Mouse (Mus musculus): ENCODE measurements around the gene 4931406P16Rik. TPM values are rescaled to one million over a fixed set of nuclear protein-coding genes. Genes with fewer than 3 reads are reported as not detected.
A peak's percentile ranks its signal among the peaks of the same experiment; 100 is the strongest.

The 4931406P16Rik gene
- 44.8 and 51.8 TPM in 2 replicates for polyA plus RNA-seq (2015; fragmentation: Nextera tagmentation; extraction: Ambion mirVana)

GRCm38 (mm10) chr7:34313443-34313875 lies at the start of gene 4931406P16Rik:
4931406P16Rik (minus strand) TSS chr7:34313551.
- under 1% methylated on average over 41 of the region's 41 CpGs for WGBS
- ATAC-seq (ENCODE audit: borderline replicate concordance, extremely low read depth, low FRiP score, low TSS enrichment): peak; percentile 93
- peak within 1 kb of the TSS; percentile 97 for H3K9ac ChIP-seq

GRCm38 (mm10) chr7:34355629-34356028 lies 42.3 kb upstream of the 4931406P16Rik start:
- H3K27me3 ChIP-seq: no peaks in the 10 kb centered on the region
- WGBS: 90% methylated on average over 4 of the region's 4 CpGs
- no peak overlapping the region for H3K4me3 ChIP-seq
- H3K36me3 ChIP-seq: peaks cover 59% of the 10 kb centered on the region
- no peak overlapping the region for H3K9ac ChIP-seq
- H3K9me3 ChIP-seq: no peaks in the 10 kb centered on the region
- H3K27ac ChIP-seq: no peak overlapping the region
- ATAC-seq (ENCODE audit: borderline replicate concordance, extremely low read depth, low FRiP score, low TSS enrichment): no peak
- no peaks in the 10 kb centered on the region for H3K4me1 ChIP-seq
- no peak overlapping the region for H3K4me2 ChIP-seq

More at GRCm38 (mm10) chr7:34313443-34313875, at the start of gene 4931406P16Rik:
- H3K4me1 ChIP-seq: peaks cover 34% of the 10 kb centered on the region
- H3K4me3 ChIP-seq: peak within 1 kb of the TSS; percentile 97
- no peaks in the 10 kb centered on the region for H3K36me3 ChIP-seq
- no peaks in the 10 kb centered on the region for H3K9me3 ChIP-seq
- peak within 1 kb of the TSS; percentile 77 for H3K4me2 ChIP-seq
- H3K27me3 ChIP-seq: no peaks in the 10 kb centered on the region
- H3K27ac ChIP-seq: peak within 1 kb of the TSS; percentile 95

- no peak for ATAC-seq (ENCODE audit: borderline replicate concordance, extremely low read depth, low FRiP score, low TSS enrichment)
- Histone ChIP-seq H3K9ac (no peak overlapping the region), H3K27ac (no peak overlapping the region), H3K4me2 (no peak overlapping the region), H3K36me3 (peaks cover 84% of the 10 kb centered on the region), H3K9me3 (no peaks in the 10 kb centered on the region), H3K27me3 (no peaks in the 10 kb centered on the region), H3K4me1 (no peaks in the 10 kb centered on the region), H3K4me3 (no peak overlapping the region)
- WGBS: 77% methylated on average over 1 of the region's 1 CpGs
Observed at GRCm38 (mm10) chr7:34351997-34352396, 38.6 kb upstream of the 4931406P16Rik start.

DNA sequence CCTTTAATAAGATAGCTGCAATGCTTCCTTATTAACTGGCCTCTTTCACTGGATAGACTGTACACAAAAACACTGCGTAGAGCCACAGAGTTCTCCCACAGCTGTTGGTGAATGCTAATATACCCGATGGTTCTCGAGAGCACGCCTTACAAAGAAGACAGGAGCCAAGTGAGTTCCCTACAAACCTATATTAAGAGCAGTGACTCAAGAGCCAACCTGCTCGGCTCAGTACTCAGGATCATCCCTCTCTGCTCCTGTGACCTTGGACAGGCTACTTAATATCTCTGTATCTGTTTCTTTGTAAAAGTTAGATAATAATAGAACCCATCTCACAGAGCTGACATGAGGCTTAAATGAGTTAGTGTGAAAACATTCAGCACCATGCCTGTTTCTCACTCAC lies 36.8 kb upstream of the 4931406P16Rik start:
- no peak for ATAC-seq (ENCODE audit: borderline replicate concordance, extremely low read depth, low FRiP score, low TSS enrichment)
- no peak overlapping the region for H3K4me3 ChIP-seq
- WGBS: 90% methylated on average over 5 of the region's 5 CpGs
- H3K27ac ChIP-seq: no peak overlapping the region
- no peaks in the 10 kb centered on the region for H3K9me3 ChIP-seq
- H3K27me3 ChIP-seq: no peaks in the 10 kb centered on the region
- no peaks in the 10 kb centered on the region for H3K4me1 ChIP-seq
- no peak overlapping the region for H3K4me2 ChIP-seq
- peaks cover 91% of the 10 kb centered on the region for H3K36me3 ChIP-seq
- no peak overlapping the region for H3K9ac ChIP-seq

GRCm38 (mm10) chr7:34348011-34348410 lies 34.7 kb upstream of the 4931406P16Rik start:
- Histone ChIP-seq H3K27me3 (no peaks in the 10 kb centered on the region), H3K4me3 (no peak overlapping the region), H3K4me2 (no peak overlapping the region), H3K27ac (no peak overlapping the region), H3K9ac (no peak overlapping the region), H3K36me3 (peaks cover 92% of the 10 kb centered on the region), H3K4me1 (no peaks in the 10 kb centered on the region), H3K9me3 (no peaks in the 10 kb centered on the region)
- no peak for ATAC-seq (ENCODE audit: borderline replicate concordance, extremely low read depth, low FRiP score, low TSS enrichment)
- WGBS: 75% methylated on average over 1 of the region's 1 CpGs

DNA sequence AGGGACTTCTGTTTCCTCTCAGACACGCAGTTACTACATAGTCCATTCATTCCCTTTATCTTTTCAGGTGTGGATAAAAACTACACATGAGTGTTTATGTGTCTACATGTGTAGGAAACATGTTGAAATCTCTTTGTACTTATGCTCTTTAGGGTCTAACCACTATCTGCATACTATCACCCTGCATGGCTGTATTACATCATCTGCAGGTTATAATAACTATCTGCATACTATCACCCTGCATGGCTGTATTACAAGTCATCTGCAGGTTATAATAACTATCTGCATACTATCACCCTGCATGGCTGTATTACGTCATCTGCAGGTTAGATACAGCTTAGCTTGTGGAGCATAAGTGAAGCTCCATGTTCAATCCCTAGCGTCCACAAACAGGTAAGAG lies 33.7 kb upstream of the 4931406P16Rik start:
- no peak for ATAC-seq (ENCODE audit: borderline replicate concordance, extremely low read depth, low FRiP score, low TSS enrichment)

DNA sequence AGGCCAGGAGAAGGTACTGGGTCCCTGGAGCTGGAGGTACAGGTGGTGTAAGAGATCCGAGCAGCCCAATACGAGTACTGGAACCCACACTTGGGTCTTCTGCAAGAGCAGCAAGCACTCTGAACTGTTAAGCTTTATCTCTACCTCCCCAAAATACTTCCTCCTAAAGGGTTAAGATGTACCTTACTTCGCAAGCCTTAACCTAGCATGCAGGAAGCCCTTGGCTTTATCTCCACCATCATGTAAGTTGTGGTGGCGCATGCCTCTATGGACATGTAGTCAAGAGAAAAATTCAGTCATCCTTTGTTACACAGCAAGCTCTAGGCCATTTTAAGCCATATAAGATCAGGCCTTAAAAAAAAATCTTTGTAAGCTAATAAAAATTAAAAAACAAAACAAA lies 33.2 kb upstream of the 4931406P16Rik start:
- H3K9ac ChIP-seq: no peak overlapping the region
- no peaks in the 10 kb centered on the region for H3K27me3 ChIP-seq
- no peak overlapping the region for H3K27ac ChIP-seq
- no peak overlapping the region for H3K4me2 ChIP-seq
- peaks cover 91% of the 10 kb centered on the region for H3K36me3 ChIP-seq
- WGBS: 88% methylated on average over 4 of the region's 4 CpGs
- H3K4me1 ChIP-seq: no peaks in the 10 kb centered on the region
- no peaks in the 10 kb centered on the region for H3K9me3 ChIP-seq
- no peak overlapping the region for H3K4me3 ChIP-seq
- no peak for ATAC-seq (ENCODE audit: borderline replicate concordance, extremely low read depth, low FRiP score, low TSS enrichment)

More for the DNA sequence above, 33.7 kb upstream of the 4931406P16Rik start:
- H3K36me3 ChIP-seq: peaks cover 92% of the 10 kb centered on the region
- no peak overlapping the region for H3K27ac ChIP-seq
- no peak overlapping the region for H3K4me2 ChIP-seq
- no peaks in the 10 kb centered on the region for H3K27me3 ChIP-seq
- H3K9ac ChIP-seq: no peak overlapping the region
- no peaks in the 10 kb centered on the region for H3K9me3 ChIP-seq
- H3K4me3 ChIP-seq: no peak overlapping the region
- H3K4me1 ChIP-seq: no peaks in the 10 kb centered on the region
- WGBS: 89% methylated on average over 3 of the region's 3 CpGs

DNA sequence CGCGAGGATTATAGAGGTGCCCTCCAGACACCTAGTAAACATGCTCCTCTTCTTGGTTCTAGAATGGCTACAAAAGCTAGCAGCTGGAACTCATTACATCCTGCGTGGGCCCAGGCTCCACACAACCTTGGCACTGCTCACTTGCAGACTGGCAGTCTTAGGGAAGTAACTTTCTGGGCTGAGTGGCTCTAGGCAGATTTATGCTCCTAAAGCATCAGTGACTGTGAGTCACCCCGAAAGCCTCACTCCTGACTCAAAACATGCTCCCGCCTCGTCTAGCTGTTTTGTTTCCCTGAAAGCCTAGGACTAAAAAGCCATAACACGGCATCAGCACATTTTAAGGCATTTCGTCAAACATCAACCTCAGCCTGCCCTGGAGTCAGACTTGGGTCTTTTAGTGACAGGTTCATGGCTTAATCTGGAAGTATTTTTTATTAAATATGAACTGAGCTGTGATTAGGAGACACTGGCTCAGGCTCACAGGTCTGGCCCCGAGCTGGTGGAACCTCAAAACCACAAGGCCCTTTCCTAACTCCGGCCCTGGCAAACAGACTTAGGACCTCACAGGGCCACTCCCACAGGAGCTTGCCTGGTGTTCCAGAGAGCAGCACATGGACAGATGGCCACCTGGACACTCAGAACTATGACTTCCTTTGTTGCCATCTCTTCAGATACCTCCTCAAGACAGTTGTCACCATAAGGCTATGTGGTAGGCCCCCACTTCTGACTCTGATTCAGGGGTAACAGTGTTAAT lies 28.9 kb upstream of the 4931406P16Rik start:
- WGBS: 82% methylated on average over 10 of the region's 10 CpGs
- H3K36me3 ChIP-seq: peaks cover 58% of the 10 kb centered on the region
- no peak for ATAC-seq (ENCODE audit: borderline replicate concordance, extremely low read depth, low FRiP score, low TSS enrichment)
- no peak overlapping the region for H3K4me3 ChIP-seq
- H3K27me3 ChIP-seq: no peaks in the 10 kb centered on the region
- H3K9me3 ChIP-seq: no peaks in the 10 kb centered on the region
- H3K4me2 ChIP-seq: no peak overlapping the region
- H3K27ac ChIP-seq: no peak overlapping the region
- H3K4me1 ChIP-seq: no peaks in the 10 kb centered on the region
- no peak overlapping the region for H3K9ac ChIP-seq

DNA sequence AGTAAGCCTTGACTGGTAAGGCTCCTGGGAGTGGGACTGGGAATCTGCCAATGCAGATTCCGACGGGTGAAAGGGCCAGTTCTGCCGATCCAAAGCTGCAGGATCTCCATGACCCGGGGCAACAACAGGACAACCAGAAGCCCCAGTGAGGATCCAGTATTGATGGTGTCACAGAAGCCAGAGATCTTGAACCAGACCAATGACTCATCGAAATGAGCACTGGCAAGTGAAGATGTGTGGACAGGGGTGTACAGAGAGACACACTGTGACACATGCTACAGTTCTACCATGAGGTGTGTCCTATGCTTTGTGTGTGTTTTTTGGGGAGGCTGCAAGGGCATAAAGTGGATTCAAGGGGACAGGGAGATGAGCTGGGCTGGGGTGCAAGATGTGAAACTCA lies 27.5 kb upstream of the 4931406P16Rik start:
- no peaks in the 10 kb centered on the region for H3K9me3 ChIP-seq
- H3K4me1 ChIP-seq: no peaks in the 10 kb centered on the region
- no peak overlapping the region for H3K27ac ChIP-seq
- WGBS: 78% methylated on average over 5 of the region's 5 CpGs
- no peak overlapping the region for H3K9ac ChIP-seq
- no peak overlapping the region for H3K4me2 ChIP-seq
- H3K36me3 ChIP-seq: peaks cover 47% of the 10 kb centered on the region
- no peaks in the 10 kb centered on the region for H3K27me3 ChIP-seq
- H3K4me3 ChIP-seq: no peak overlapping the region
- no peak for ATAC-seq (ENCODE audit: borderline replicate concordance, extremely low read depth, low FRiP score, low TSS enrichment)

DNA sequence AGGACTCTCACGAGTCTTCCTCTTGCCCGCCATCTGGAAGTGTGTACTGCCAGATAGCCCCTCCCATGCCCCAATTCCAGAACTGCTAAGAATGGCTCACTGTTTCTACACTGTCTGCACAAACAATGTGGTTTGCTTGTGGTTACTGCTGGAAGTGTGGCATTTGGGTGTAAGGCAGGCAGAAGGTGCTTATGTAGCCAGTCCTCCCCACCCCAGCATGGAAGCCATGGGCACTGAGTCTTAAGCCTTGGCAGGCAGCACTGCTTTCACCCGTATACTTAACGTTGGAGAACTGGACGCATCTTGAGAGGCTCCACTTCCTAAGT lies 25.8 kb upstream of the 4931406P16Rik start:
- Histone ChIP-seq H3K9me3 (no peaks in the 10 kb centered on the region), H3K4me3 (no peak overlapping the region), H3K9ac (no peak overlapping the region), H3K27ac (no peak overlapping the region), H3K36me3 (peaks cover 35% of the 10 kb centered on the region), H3K4me2 (no peak overlapping the region), H3K27me3 (no peaks in the 10 kb centered on the region), H3K4me1 (no peaks in the 10 kb centered on the region)
- WGBS: 73% methylated on average over 5 of the region's 5 CpGs
- ATAC-seq (ENCODE audit: borderline replicate concordance, extremely low read depth, low FRiP score, low TSS enrichment): no peak

DNA sequence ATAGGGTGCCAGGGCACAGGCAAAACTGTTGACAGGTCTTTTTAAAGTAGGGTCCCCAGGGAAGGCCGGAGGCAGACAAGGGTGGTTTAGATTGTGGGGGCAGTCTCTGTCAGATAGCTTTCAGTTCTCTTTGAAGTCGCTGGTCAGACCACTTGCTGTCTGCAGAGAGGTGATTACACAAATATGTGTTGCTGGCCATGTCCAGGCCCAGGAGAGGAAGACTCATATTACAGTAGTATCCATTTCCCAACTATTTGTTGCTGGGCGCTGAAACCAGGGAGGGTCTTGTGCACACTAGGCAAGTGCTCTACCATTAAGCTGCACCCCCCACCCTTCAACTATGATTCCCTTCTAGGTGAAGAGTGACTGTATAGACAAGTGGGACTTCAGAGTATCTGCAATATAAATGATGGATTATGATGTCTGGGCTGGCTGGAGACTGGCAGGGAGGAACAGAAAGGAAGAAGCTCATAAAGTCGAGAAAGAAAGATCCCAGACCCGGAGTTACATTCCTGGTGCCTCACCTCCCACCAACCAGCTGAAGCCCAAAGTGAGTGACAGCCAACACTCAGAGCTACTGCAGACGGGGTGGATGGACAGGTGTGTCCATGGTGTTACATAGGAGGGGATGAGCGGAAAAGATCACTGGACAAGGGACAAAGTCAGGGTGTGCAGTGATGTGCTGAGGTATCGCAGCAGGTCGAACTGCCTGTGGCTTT lies 25.3 kb upstream of the 4931406P16Rik start:
- no peak overlapping the region for H3K4me3 ChIP-seq
- H3K27ac ChIP-seq: no peak overlapping the region
- H3K36me3 ChIP-seq: peaks cover 30% of the 10 kb centered on the region
- no peak overlapping the region for H3K4me2 ChIP-seq
- H3K9me3 ChIP-seq: no peaks in the 10 kb centered on the region
- ATAC-seq (ENCODE audit: borderline replicate concordance, extremely low read depth, low FRiP score, low TSS enrichment): no peak
- no peak overlapping the region for H3K9ac ChIP-seq
- no peaks in the 10 kb centered on the region for H3K4me1 ChIP-seq
- H3K27me3 ChIP-seq: no peaks in the 10 kb centered on the region
- WGBS: 57% methylated on average over 9 of the region's 9 CpGs

GRCm38 (mm10) chr7:34337268-34337667 lies 23.9 kb upstream of the 4931406P16Rik start:
- no peak for ATAC-seq (ENCODE audit: borderline replicate concordance, extremely low read depth, low FRiP score, low TSS enrichment)
- peaks cover 17% of the 10 kb centered on the region for H3K36me3 ChIP-seq

More at GRCm38 (mm10) chr7:34337268-34337667, 23.9 kb upstream of the 4931406P16Rik start:
- no peak overlapping the region for H3K4me3 ChIP-seq
- WGBS: 79% methylated on average over 2 of the region's 2 CpGs
- no peaks in the 10 kb centered on the region for H3K27me3 ChIP-seq
- H3K9me3 ChIP-seq: no peaks in the 10 kb centered on the region
- H3K27ac ChIP-seq: no peak overlapping the region
- no peak overlapping the region for H3K9ac ChIP-seq
- no peaks in the 10 kb centered on the region for H3K4me1 ChIP-seq
- no peak overlapping the region for H3K4me2 ChIP-seq

All from lung, embryonic 15.5 days (tissue).